Mouse (Mus musculus) retina, adult 2 months (tissue): ENCODE data around the gene Dera.

Experiments
- DNase-seq: peaks from one replicate; pipeline ENCODE4 v3.0.0-alpha.2; 2012; ENCODE audit warnings: low read depth, low spot score

The Dera gene

DNA sequence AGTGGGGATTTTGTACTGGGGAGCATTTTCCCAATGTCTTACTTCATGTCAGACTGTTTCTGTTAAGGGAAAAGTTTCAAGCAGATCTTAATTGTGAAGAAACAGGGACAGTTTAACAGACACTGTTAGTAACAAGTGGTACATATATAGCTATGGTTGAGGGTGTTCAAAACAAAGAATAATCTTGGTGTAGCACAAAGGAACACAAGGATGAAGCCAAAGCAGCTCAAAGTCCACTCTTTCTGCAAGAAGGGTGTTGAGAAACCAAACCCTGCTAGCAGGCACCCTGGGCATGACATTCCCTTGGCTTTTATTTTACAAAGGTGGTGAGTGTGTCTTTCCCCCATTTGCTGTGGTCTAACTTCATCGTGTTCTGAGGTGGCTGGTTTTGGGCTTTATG is 3.5 kb downstream of the Dera start:
- no peak for DNase-seq

- DNase-seq, result no peak
These were observed 5.3 kb downstream of the Dera start for GRCm38 (mm10) chr6:137759681-137760080.

DNA sequence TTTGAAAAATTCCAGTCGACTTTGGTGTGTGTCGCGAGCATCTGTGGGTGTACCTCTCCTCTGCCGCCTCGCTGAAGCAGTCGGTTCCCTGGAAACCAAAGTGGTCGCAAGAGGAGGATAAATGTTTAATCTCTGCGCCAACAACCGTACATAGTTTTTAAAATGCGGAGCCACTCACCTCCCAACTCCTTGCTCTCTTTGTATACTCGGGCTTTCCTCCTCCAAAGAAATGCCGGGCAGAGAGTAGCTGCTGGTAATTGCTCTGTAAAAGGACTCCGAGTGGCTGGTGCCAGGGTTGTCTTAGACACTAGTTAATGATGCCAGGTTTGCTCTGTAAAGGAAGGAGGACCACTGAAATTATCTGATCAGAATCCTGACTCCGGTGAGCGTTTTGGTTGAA is 6.6 kb downstream of the Dera start:
- no peak for DNase-seq

- no peak for DNase-seq
These were observed 10.3 kb downstream of the Dera start for GRCm38 (mm10) chr6:137764572-137765210.

- DNase-seq, result no peak
These were observed 11.8 kb downstream of the Dera start for GRCm38 (mm10) chr6:137766177-137766576.

DNA sequence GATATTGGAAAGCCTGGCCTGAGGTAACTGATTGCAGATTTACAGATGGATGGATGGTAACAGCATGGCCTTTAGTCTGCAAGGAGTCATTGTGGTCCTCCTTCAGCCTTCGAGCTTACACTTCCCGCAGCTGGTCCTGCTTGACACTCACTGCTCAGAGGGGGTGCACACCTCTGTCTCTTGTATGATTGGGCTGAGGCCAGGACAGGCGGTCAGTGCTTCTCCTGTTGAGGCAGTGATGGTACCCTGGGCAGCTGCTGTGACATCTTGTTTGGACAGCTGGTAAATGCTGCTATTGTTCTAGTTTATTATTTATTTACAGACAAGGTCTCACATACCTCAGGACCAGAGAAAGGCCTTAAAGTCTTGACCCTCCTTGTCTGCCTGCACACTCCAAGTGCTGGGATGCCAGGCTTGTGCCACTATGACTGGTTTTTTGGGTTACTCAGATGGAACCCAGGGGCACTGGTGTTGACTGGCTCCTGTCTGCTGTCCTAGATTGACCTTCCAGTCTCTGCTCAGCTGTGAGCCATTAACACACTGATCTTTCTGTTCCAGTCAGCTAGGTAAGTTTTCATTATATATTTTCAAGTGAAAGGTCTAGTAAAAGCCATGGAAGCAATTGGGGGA is 17.4 kb downstream of the Dera start:
- DNase-seq, result no peak

DNA sequence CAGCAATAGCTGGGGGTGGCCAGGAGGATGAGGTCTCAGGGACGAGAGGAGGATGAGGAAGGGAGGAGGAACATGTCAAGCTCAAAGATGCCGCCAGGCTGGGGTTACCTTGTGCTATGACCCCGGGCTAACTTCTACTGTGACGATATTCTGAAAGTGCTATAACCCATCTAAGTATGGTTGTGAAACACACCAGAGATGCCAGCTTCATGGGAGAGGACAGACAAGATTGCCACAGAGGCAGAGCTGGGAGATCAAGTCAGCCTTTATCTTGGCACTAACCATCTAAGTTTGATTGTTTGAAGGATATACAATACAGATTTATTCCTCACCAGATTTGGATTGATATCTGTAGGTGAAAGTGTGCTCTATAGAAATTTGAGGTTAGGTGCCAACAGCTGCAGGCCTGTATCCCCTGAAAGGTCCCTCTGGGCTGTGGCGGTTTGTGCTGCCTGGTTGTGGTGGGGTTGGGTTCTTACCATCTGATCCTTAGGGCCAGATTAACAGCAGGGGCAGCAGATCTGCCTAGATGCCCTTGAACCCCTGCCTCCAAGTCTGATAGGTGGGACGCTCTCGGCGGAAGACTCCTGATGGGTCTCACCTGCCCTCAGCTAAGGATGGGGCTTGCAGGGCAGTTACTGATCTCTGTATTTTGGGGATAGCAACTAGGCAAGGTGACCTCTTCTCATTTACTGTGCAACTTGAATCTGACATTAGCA is 18.7 kb downstream of the Dera start:
- DNase-seq, result no peak

DNA sequence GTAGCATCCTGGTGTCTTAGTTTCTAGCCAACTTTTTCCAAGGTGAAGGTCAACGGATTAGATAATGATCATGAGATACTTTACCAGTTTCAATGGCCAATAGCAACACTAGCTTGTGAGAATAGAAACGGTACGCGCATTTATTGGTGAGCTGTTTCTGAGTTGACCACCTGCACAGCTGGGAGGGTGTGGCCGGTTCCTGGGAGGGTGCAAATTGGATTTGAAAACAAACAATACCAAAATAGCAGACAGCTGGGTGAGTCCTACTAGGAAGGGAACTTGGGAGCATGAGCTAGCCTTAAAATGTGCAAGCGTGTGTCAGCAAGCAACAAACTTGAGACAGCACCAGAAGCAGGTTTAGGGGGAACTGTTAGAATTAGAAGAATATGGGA is 19.3 kb downstream of the Dera start:
- DNase-seq, result no peak

DNA sequence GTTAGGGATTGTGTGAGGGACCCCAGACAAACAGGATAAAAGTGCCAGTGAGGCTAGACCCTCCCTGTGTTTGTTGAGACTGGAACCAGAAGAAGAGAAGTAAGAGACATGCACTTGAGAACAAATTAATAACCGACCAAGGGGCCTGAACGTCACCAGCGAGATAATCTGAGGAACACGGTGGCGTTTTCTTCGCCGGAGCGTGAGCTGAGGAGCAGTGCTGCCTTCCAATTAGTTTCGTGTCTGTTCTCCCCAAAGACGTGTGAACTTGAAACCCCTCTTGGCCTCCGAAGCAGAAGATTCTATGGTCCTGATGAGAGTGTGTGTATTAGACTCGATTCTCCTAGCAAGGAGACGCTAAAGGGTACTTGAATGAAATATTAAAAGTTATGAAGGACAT is 19.8 kb downstream of the Dera start:
- DNase-seq, result no peak

DNA sequence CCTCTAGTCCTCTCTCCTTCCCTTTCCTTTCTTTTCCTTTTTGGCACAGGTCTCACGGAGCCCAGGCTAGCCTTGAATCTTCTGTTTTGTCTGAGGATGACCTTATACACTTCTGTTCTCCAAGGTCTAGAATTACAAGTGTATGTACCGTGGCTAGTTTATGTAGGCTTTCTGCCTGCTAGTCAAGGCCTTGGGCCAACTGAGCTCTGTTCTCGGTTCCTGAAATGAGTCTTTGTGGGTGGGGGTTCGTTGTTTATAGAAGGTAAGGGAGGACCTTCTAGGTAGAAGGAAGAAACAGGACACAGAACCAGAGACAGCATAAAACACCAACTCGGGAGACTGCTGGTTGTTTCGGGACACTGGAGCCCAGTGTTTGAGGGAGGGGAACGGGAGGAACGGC is 20.8 kb downstream of the Dera start:
- no peak for DNase-seq

GRCm38 (mm10) chr6:137776981-137777380 is 22.6 kb downstream of the Dera start:
- no peak for DNase-seq

DNA sequence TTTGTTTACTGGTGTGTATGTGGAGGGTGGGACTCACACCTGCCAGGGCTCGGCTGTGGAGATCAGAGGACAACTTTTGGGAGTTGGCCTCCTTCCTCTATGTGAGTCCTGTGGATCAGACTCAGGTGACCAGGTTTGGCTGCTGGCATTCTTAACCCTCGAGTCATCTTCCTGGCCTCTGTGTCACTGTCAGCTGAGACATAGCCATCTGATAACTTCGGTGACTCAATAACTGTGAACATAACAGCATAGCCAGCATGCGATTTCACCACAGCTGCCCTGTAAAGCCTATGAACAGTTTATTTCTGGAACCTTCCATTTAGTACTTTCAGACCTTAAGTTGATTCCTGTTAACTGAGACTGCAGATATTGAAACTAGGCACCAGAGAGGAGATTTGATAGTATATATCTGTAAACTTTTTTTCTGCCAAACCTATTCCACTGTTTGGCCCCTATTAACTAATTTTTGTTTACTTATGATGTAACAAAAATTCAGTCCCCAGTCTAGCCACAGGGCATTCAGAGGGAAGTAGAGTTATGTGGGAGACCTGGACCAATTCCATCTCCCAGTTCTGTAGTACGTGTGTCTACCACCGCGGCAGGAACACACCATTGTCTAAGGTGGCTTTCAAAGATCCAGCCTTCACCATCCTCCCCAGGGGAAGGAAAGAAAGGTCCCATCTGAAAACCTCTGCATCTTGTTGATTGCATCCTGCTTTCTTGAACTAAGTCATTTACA is 29.7 kb downstream of the Dera start:
- no peak for DNase-seq

- no peak for DNase-seq
These were observed 34.7 kb downstream of the Dera start for GRCm38 (mm10) chr6:137788976-137789590.

GRCm38 (mm10) chr6:137789658-137790057 is 35.3 kb downstream of the Dera start:
- no peak for DNase-seq

DNA sequence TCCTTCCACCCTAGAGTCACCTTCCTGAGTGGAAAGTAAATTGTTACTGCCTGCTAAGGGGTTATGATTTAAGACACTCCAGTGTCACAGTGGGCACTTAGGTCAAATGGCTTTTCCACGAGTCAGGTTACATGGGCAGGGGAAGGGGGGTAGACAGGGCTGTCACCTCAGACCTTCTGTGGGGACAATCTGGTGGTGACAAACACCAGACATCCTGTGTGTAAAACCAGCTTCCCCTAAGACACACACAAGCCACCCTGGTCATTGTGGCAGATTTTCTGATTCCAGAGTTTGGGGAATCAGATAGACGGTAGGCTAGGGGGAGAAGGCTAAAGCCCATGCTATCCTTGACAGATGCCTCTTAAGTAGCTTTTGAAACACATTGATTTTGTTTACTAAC is 41.1 kb downstream of the Dera start:
- DNase-seq, result no peak

GRCm38 (mm10) chr6:137796596-137797567 is 42.5 kb downstream of the Dera start:
- DNase-seq, result no peak

- no peak for DNase-seq
These were observed 44.9 kb downstream of the Dera start for GRCm38 (mm10) chr6:137799253-137799652.

- DNase-seq, result no peak
These were observed 49.2 kb downstream of the Dera start for GRCm38 (mm10) chr6:137803456-137804005.

DNA sequence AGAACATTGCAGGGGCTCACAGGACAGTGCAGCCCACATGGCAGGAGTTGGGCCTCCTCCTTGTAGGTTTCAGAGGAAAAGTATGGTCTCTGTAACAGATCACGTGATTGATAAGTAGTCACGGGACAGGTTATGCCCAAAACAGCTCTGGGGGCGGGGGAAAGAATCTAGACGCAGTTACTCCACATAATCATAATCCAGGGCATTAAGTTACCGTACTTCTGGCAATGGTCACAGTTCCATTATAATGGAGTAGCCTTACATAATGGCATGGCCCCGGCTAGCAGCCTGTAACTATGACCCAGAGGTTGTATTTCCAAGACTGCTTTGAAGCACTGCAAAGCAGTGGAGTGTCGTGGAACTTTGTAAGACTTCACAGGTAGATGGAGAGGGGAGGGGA is 49.8 kb downstream of the Dera start:
- no peak for DNase-seq

DNA sequence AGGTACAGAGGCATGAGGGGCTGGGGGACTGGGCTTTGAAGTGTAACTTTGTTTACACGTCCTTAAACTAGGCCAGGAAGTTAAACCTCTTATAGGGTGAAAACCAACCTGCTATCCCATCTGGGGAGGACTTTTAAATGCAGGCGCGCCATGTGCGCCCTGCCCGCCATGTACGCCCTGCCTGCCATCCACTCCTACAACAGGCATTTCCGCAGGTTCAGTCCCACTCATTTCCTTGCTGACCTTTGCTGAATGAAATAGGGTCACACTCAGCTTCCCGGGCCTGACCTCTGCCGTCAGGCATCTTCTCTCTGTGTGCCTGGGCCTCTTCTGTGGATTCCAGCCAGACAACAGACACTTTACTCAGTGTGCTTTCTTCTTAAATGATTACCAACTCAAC is 50.3 kb downstream of the Dera start:
- no peak for DNase-seq
